Mouse (Mus musculus): ENCODE measurements around the gene Pygo2. TPM values are rescaled to one million over a fixed set of nuclear protein-coding genes. Genes with fewer than 3 reads are reported as not detected.

Gene Pygo2
- polyA plus RNA-seq, 1 experiment from 2014 or later = 35.2 TPM

GRCm38 (mm10) chr3:89401329-89401728 is 28.7 kb upstream of the Pygo2 start:
- peaks cover 47% of the 10 kb centered on the region for H3K36me3 ChIP-seq (ENCODE audit: control insufficient read depth, insufficient read depth, low read length)
- no peak overlapping the region for H3K4me2 ChIP-seq (ENCODE audit: low read length)
- H3K27ac ChIP-seq (ENCODE audit: low read depth, low read length) = no peak overlapping the region
- no peaks in the 10 kb centered on the region for H3K4me1 ChIP-seq (ENCODE audit: control insufficient read depth, insufficient read depth, low read length)
- no peak for DNase-seq (ENCODE audit: low spot score)
- 93% methylated on average over 7 of the region's 7 CpGs for WGBS
- H3K4me3 ChIP-seq (ENCODE audit: low read depth, low read length) = no peak overlapping the region
- no peaks in the 10 kb centered on the region for H3K27me3 ChIP-seq (replicated peaks; ENCODE audit: control insufficient read depth, insufficient read depth, low read length)
- no peak for ATAC-seq
- H3K9me3 ChIP-seq (replicated peaks; ENCODE audit: control insufficient read depth, low read length) = no peaks in the 10 kb centered on the region
- no peak overlapping the region for H3K9ac ChIP-seq (ENCODE audit: low read length)

- no peaks in the 10 kb centered on the region for H3K27me3 ChIP-seq (replicated peaks; ENCODE audit: control insufficient read depth, insufficient read depth, low read length)
- H3K36me3 ChIP-seq (ENCODE audit: control insufficient read depth, insufficient read depth, low read length) = peaks cover 51% of the 10 kb centered on the region
- WGBS = 69% methylated on average over 5 of the region's 5 CpGs
- no peak within 1 kb of the TSS for H3K4me2 ChIP-seq (ENCODE audit: low read length)
- H3K4me1 ChIP-seq (ENCODE audit: control insufficient read depth, insufficient read depth, low read length) = no peaks in the 10 kb centered on the region
- no peak within 1 kb of the TSS for H3K27ac ChIP-seq (ENCODE audit: low read depth, low read length)
- no peaks in the 10 kb centered on the region for H3K9me3 ChIP-seq (replicated peaks; ENCODE audit: control insufficient read depth, low read length)
- no peak within 1 kb of the TSS for H3K9ac ChIP-seq (ENCODE audit: low read length)
- no peak for DNase-seq (ENCODE audit: low spot score)
- ATAC-seq = no peak
- no peak within 1 kb of the TSS for H3K4me3 ChIP-seq (ENCODE audit: low read depth, low read length)
Observed at GRCm38 (mm10) chr3:89402693-89403092, 27.3 kb upstream of the Pygo2 start, which contains the start of gene Lenep. Lenep (minus strand) TSS chr3:89402793.

GRCm38 (mm10) chr3:89406887-89407286 is 23.1 kb upstream of the Pygo2 start:
- H3K27ac ChIP-seq (ENCODE audit: low read depth, low read length) = no peak overlapping the region
- H3K4me3 ChIP-seq (ENCODE audit: low read depth, low read length) = no peak overlapping the region
- ATAC-seq = no peak
- no peak for DNase-seq (ENCODE audit: low spot score)
- no peak overlapping the region for H3K4me2 ChIP-seq (ENCODE audit: low read length)
- 92% methylated on average over 6 of the region's 6 CpGs for WGBS
- H3K9me3 ChIP-seq (replicated peaks; ENCODE audit: control insufficient read depth, low read length) = no peaks in the 10 kb centered on the region
- peaks cover 6% of the 10 kb centered on the region for H3K4me1 ChIP-seq (ENCODE audit: control insufficient read depth, insufficient read depth, low read length)
- no peak overlapping the region for H3K9ac ChIP-seq (ENCODE audit: low read length)
- H3K27me3 ChIP-seq (replicated peaks; ENCODE audit: control insufficient read depth, insufficient read depth, low read length) = no peaks in the 10 kb centered on the region
- H3K36me3 ChIP-seq (ENCODE audit: control insufficient read depth, insufficient read depth, low read length) = peaks cover 45% of the 10 kb centered on the region

- Histone ChIP-seq H3K9me3 (replicated peaks; ENCODE audit: control insufficient read depth, low read length) (no peaks in the 10 kb centered on the region), H3K27ac (ENCODE audit: low read depth, low read length) (no peak overlapping the region), H3K4me3 (ENCODE audit: low read depth, low read length) (no peak overlapping the region), H3K27me3 (replicated peaks; ENCODE audit: control insufficient read depth, insufficient read depth, low read length) (no peaks in the 10 kb centered on the region), H3K4me2 (ENCODE audit: low read length) (no peak overlapping the region), H3K36me3 (ENCODE audit: control insufficient read depth, insufficient read depth, low read length) (peaks cover 29% of the 10 kb centered on the region), H3K4me1 (ENCODE audit: control insufficient read depth, insufficient read depth, low read length) (peaks cover 6% of the 10 kb centered on the region), H3K9ac (ENCODE audit: low read length) (no peak overlapping the region)
- 63% methylated on average over 16 of the region's 16 CpGs for WGBS
- no peak for ATAC-seq
- DNase-seq (ENCODE audit: low spot score) = no peak
Observed at GRCm38 (mm10) chr3:89408448-89408847, 21.6 kb upstream of the Pygo2 start.

GRCm38 (mm10) chr3:89409701-89410100 is 20.3 kb upstream of the Pygo2 start:
- ATAC-seq = no peak
- Histone ChIP-seq H3K27ac (ENCODE audit: low read depth, low read length) (no peak overlapping the region), H3K9me3 (replicated peaks; ENCODE audit: control insufficient read depth, low read length) (no peaks in the 10 kb centered on the region), H3K4me2 (ENCODE audit: low read length) (no peak overlapping the region), H3K4me3 (ENCODE audit: low read depth, low read length) (no peak overlapping the region), H3K27me3 (replicated peaks; ENCODE audit: control insufficient read depth, insufficient read depth, low read length) (no peaks in the 10 kb centered on the region), H3K36me3 (ENCODE audit: control insufficient read depth, insufficient read depth, low read length) (peaks cover 30% of the 10 kb centered on the region), H3K9ac (ENCODE audit: low read length) (no peak overlapping the region), H3K4me1 (ENCODE audit: control insufficient read depth, insufficient read depth, low read length) (peaks cover 6% of the 10 kb centered on the region)
- WGBS = 95% methylated on average over 3 of the region's 3 CpGs
- DNase-seq (ENCODE audit: low spot score) = no peak

- Histone ChIP-seq H3K4me1 (ENCODE audit: control insufficient read depth, insufficient read depth, low read length) (peaks cover 6% of the 10 kb centered on the region), H3K27ac (ENCODE audit: low read depth, low read length) (no peak overlapping the region), H3K27me3 (replicated peaks; ENCODE audit: control insufficient read depth, insufficient read depth, low read length) (no peaks in the 10 kb centered on the region), H3K9ac (ENCODE audit: low read length) (peak overlapping the region; percentile 54), H3K36me3 (ENCODE audit: control insufficient read depth, insufficient read depth, low read length) (peaks cover 25% of the 10 kb centered on the region), H3K4me3 (ENCODE audit: low read depth, low read length) (peak overlapping the region; percentile 39), H3K4me2 (ENCODE audit: low read length) (peak overlapping the region; percentile 62), H3K9me3 (replicated peaks; ENCODE audit: control insufficient read depth, low read length) (no peaks in the 10 kb centered on the region)
- 78% methylated on average over 10 of the region's 10 CpGs for WGBS
- DNase-seq (ENCODE audit: low spot score) (no peak), ATAC-seq (no peak)
Observed at GRCm38 (mm10) chr3:89410864-89411263, 19.1 kb upstream of the Pygo2 start.

GRCm38 (mm10) chr3:89411490-89412393 is 18.3 kb upstream of the Pygo2 start, which contains the start of gene Flad1:
Flad1 (minus strand) TSS chr3:89411870.
- Histone ChIP-seq H3K27ac (ENCODE audit: low read depth, low read length) (no peak within 1 kb of the TSS), H3K4me2 (ENCODE audit: low read length) (peak within 1 kb of the TSS; percentile 62), H3K9ac (ENCODE audit: low read length) (peak within 1 kb of the TSS; percentile 54), H3K27me3 (replicated peaks; ENCODE audit: control insufficient read depth, insufficient read depth, low read length) (no peaks in the 10 kb centered on the region), H3K36me3 (ENCODE audit: control insufficient read depth, insufficient read depth, low read length) (peaks cover 29% of the 10 kb centered on the region), H3K4me1 (ENCODE audit: control insufficient read depth, insufficient read depth, low read length) (peaks cover 8% of the 10 kb centered on the region), H3K4me3 (ENCODE audit: low read depth, low read length) (peak within 1 kb of the TSS; percentile 39), H3K9me3 (replicated peaks; ENCODE audit: control insufficient read depth, low read length) (no peaks in the 10 kb centered on the region)
- WGBS = 8% methylated on average over 28 of the region's 28 CpGs
- ATAC-seq = peak; percentile 100
- peak; percentile 99 for DNase-seq (ENCODE audit: low spot score)

- no peak overlapping the region for H3K27ac ChIP-seq (ENCODE audit: low read depth, low read length)
- 95% methylated on average over 8 of the region's 8 CpGs for WGBS
- H3K4me2 ChIP-seq (ENCODE audit: low read length) = 0 out of 2 replicates have a peak overlapping the region, but pooled peaks have one; percentile 81
- H3K4me1 ChIP-seq (ENCODE audit: control insufficient read depth, insufficient read depth, low read length) = peaks cover 15% of the 10 kb centered on the region
- H3K9ac ChIP-seq (ENCODE audit: low read length) = no peak overlapping the region
- no peak for ATAC-seq
- H3K27me3 ChIP-seq (replicated peaks; ENCODE audit: control insufficient read depth, insufficient read depth, low read length) = no peaks in the 10 kb centered on the region
- no peak overlapping the region for H3K4me3 ChIP-seq (ENCODE audit: low read depth, low read length)
- no peaks in the 10 kb centered on the region for H3K9me3 ChIP-seq (replicated peaks; ENCODE audit: control insufficient read depth, low read length)
- DNase-seq (ENCODE audit: low spot score) = no peak
- H3K36me3 ChIP-seq (ENCODE audit: control insufficient read depth, insufficient read depth, low read length) = peaks cover 23% of the 10 kb centered on the region
Observed at GRCm38 (mm10) chr3:89416158-89416557, 13.9 kb upstream of the Pygo2 start.

- WGBS = 30% methylated on average over 2 of the region's 2 CpGs
- Histone ChIP-seq H3K27ac (ENCODE audit: low read depth, low read length) (no peak overlapping the region), H3K9ac (ENCODE audit: low read length) (peak overlapping the region; percentile 64), H3K36me3 (ENCODE audit: control insufficient read depth, insufficient read depth, low read length) (peaks cover 23% of the 10 kb centered on the region), H3K4me2 (ENCODE audit: low read length) (peak overlapping the region; percentile 81), H3K4me3 (ENCODE audit: low read depth, low read length) (peak overlapping the region; percentile 48), H3K9me3 (replicated peaks; ENCODE audit: control insufficient read depth, low read length) (no peaks in the 10 kb centered on the region), H3K4me1 (ENCODE audit: control insufficient read depth, insufficient read depth, low read length) (peaks cover 20% of the 10 kb centered on the region), H3K27me3 (replicated peaks; ENCODE audit: control insufficient read depth, insufficient read depth, low read length) (no peaks in the 10 kb centered on the region)
- no peak for DNase-seq (ENCODE audit: low spot score)
- ATAC-seq = no peak
Observed at GRCm38 (mm10) chr3:89417131-89417530, 12.9 kb upstream of the Pygo2 start.
